Mouse (Mus musculus) T-cell, adult 2 months (primary cell): Measurements from ENCODE around the gene Lrtm1.

Experiments
- DNase-seq: peaks from one replicate; pipeline ENCODE4 v3.0.0; 2022; ENCODE audit warnings: low spot score

Gene Lrtm1

GRCm38 (mm10) chr14:29017883-29018282 is at the start of gene Lrtm1:
TSS of gene Lrtm1 (plus strand) at chr14:29018208.
- DNase-seq = no peak

DNA sequence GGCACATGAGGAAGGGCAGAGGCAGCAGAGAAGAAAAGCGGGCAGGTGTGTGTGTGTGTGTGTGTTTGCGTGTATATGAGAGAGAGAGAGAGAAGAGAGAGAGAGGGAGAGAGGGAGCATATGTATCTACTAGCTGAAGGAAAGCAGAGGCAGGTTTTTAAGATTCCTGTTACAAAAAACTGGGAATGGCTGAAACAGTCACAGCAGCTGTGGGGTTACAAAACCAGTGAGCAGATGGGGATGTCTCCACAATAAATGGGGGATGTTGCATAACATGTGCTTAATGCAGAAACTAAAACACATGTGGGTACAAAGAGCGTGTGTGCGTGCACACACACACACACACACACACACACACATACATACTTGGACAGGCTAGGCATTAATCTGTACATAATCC is 48.8 kb upstream of the Lrtm1 start:
- DNase-seq = no peak

DNA sequence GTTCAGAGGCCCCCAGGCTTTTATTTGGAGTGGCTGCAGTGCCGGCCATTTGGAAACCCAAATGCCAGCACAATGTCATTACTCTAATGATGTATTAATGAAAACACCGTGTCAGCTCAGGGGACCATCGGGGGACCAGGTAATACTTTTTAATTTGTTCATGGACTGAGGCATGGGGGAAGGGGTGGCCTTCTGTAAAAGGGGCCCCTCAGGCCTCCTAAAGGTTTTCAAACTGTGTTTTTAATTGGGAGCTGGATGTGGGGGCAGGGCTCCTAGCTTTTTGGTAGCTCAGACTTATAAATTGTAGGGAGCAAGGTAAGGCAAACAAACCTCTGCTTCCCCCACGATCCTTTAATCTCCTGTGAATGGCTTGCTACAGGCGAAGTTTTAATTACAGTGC is 45.4 kb upstream of the Lrtm1 start:
- no peak for DNase-seq

DNA sequence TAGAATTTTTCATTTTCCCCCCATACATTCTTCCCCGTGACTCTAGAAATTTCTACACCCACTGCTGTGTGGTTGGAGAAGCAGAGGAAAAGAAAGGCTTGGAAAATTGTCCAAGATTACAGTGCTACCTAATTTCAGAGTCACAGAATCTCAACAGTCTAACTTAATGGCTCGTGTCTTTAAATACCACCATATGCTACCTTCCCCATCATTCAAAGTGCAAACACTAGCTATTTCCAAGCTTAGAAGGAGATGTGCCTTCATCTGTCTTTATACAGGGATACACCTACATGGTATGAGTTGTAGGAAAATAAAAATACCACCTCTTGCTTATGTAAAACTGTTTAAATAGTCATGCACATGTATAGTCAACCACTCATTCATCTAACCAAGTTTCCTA is 38.8 kb upstream of the Lrtm1 start:
- DNase-seq = no peak

DNA sequence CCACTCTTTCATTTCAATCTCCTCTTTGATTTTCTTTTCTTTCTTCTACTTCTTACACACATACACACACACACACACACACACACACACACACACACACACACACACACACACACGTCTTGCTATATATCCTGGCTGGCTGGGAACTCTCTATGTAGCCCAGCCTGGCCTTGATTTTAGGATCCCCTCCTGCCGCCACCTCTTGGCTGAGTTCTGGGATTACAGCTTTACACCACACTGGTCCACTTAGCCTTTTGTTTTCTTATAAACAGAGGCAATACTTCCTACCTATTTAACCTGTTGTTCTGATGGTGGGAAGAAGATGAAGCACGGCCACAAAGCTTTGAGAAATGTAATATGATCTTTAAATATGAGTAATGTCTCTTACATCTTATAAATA is 37.5 kb upstream of the Lrtm1 start:
- DNase-seq = no peak

DNA sequence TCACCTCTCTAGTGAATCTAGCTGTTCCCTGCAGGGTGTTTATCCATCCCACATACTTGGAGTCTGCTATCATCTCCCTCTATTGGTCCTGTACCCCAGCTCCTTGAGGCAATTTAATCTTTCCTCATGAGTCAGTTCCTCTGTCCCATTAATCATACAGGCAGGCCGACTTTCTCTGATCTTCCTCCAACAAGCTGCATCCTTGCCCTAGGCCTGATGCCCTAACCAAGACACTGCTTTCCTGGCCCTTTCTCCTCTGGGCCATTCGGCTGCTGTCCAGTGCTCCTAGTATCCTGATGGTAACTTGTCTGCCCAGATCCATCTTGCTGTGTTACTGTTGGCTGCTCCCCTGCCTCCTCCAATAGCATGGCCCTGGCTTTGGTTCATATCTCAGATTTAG is 33.7 kb upstream of the Lrtm1 start:
- DNase-seq = no peak

- DNase-seq = no peak
Observed at GRCm38 (mm10) chr14:28988211-28988900, 29.7 kb upstream of the Lrtm1 start.

GRCm38 (mm10) chr14:28996569-28996968 is 21.4 kb upstream of the Lrtm1 start:
- no peak for DNase-seq

DNA sequence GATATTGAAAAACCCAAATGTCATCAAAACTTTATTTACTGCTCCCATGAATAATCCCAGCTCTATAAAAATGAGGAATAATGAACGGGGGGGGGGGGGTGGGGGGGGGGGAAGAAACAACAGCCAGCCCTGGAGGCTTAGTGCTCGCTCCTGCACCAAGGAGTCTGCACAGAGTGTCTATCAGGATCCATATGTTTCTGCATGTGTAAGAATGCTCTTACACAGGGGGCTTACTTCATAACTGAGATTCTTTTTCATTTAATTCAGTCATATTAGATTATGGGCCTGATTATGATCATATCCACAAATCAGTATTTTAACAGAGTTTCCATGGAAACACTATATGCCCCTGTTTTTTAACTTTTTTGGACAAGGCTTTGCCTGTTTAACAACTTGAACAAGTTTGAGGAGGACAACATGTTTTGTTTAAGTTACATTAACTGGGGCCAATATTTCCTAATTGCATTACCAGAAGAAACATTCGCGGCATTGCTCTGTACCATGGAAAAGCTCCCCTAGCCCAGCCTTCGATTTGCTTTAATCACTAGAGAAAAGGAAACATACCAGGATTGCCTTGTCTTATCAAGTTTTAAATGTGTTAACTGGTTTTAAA is 12.7 kb upstream of the Lrtm1 start:
- no peak for DNase-seq

DNA sequence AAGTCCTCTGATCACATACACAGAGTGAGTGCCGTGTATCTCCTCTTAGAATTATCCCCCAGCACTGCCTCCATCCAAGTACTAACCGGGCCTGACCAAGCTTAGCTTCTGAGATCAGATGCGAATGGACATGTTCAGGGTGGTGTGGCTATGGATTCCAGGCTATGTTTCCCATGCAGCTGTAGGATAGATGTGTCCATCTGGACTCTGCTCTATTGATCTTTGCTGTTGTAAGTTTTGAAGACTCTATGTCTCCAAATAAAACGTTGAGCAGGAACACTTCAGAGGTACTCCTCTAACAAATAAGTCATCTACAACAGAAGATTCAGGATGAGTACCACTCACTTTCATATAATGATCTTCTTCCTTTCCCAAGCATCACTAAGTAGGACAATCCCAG is 8.4 kb upstream of the Lrtm1 start:
- no peak for DNase-seq

GRCm38 (mm10) chr14:29013161-29013560 is 4.8 kb upstream of the Lrtm1 start:
- DNase-seq = no peak

GRCm38 (mm10) chr14:29014680-29015079 is 3.3 kb upstream of the Lrtm1 start:
- DNase-seq = no peak

- DNase-seq = no peak
Observed at GRCm38 (mm10) chr14:29015896-29016295, 2.1 kb upstream of the Lrtm1 start.

DNA sequence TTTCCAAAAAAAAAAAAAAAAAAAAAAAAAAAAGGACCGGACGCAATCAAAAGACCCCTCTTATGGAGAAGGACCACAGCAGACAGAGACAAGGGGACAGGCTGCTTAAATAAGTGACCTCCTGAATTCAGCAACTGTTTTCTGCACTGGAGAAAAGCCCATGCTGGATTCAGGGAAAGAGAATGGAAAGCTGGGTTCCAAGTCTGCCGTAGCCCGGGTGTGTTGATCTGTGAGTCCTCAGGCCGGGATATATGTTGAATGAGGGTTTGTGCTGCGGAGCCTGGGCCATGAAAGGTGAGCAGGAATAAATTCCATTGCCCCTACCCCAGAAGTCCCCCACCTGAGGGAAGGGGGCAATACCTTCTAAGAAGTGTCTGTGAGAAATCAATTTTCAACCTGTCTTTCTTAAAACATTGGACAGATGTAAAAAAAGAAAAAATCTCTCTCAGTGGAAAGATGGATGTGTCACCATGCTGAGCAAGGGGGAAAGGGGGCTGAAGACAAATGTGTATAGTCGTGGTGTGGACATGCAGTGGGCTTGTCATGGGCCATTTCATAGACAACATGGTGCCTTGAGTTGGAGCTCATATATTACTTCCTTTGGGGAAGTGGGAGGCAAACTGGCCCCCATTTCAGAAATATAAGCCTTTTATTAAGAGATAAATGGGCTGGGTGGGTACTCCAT is 450 bp downstream of the Lrtm1 start:
- no peak for DNase-seq

- no peak for DNase-seq
Observed at GRCm38 (mm10) chr14:29021295-29021694, 3.3 kb downstream of the Lrtm1 start.

DNA sequence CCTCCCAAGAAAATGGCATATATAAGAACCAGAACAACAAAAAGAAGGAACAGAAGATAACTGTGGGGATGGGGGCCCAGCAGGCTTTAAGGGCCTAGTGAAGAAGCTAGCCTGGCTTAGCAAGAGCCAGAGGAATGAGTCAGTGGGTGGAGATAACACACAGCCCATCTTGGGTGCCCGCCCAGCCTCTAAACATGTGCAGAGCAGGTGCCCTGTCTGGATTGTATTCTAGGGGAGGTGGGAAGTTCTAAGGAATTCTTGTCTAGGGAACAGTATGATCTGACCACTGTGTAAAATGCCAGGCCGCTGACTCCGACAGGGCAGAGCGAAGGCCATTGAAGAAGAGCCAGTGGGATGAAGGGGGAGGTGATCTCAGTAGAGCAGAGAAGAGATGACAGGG is 5.2 kb downstream of the Lrtm1 start:
- DNase-seq = no peak

- DNase-seq = no peak
Observed at GRCm38 (mm10) chr14:29025335-29025734, 7.3 kb downstream of the Lrtm1 start.

DNA sequence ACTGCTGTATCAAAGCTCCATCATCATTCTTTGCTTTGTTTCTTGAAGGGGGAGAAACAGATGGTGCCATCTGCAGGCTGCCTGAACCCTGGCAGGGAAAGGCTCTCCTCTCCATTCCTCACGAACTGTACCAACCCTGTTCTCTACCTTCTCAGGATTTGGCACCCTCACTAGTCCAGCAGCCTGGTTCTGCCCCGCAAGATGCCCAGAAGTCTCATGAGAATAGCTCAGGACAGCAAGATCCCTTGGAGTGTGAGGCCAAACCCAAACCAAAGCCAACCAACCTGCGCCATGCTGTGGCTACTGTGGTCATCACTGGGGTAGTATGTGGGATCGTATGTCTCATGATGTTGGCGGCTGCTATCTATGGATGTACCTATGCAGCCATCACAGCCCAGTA is 9.3 kb downstream of the Lrtm1 start:
- DNase-seq = no peak

- DNase-seq = no peak
Observed at GRCm38 (mm10) chr14:29028391-29029106, 10.5 kb downstream of the Lrtm1 start.

DNA sequence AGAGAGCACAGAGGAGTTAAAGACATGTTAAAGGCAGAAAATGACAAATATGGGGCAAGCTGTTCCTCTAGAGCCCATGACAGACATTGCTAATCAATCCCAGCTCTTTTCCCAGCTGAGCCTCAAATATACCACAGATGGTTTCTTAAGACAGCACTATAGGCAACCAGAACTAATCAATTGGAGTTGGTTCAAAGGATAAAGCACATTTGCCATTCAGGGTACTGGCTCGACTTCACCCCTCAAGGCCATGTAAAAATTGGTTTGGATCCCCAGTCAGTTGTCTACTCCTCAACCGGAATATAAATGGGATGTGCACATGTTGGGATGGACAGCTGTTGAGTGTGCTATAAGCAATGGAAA is 11.1 kb downstream of the Lrtm1 start:
- no peak for DNase-seq

DNA sequence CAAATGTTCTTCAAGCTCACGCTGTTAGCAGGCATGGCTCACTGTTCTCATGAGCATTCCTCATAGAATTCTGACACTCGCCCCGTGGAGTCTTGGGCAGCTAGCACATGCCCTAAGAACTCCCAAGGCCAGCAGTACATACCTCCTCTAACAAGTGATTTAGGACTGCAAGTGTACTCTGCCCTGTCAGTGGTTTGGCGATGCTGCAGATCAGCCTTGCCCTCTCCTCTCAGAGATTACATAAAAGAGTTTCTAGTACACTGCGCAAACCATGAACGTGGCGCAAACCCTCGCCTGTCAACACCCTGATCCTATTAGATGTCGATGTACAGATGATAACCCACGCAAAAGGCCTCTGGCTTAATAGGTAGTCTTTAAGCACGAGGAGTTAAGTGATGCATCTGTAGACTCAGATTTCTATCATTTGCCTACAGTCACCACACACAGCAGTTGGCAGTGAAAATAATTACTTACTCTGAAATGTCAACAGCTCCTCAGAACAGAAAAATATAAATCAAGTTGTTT is 11.9 kb downstream of the Lrtm1 start:
- DNase-seq = no peak

GRCm38 (mm10) chr14:29030519-29030918 is 12.5 kb downstream of the Lrtm1 start:
- no peak for DNase-seq
